Mouse (Mus musculus) embryonic facial prominence, embryonic 15.5 days (tissue): Measurements from ENCODE around the gene Cox6a2. TPM values are rescaled to one million over a fixed set of nuclear protein-coding genes. Genes with fewer than 3 reads are reported as not detected.

ENCODE experiments used
- ATAC-seq: fragments of 200-750 bp; cut with Nextera tagmentation; 2 replicates; pipeline ENCODE4 v1.8.0; 2017; ENCODE audit warnings: low read depth, moderate TSS enrichment; ENCODE audit not compliant: insufficient number of reproducible peaks, low FRiP score, low TSS enrichment
- H3K27ac ChIP-seq: fragments of 300-500 bp; sonication (generic); replicated peaks from 2 replicates; pipeline ENCODE4 v1.5.1; 2015; ENCODE audit warnings: mild to moderate bottlenecking, inconsistent platforms
- H3K27me3 ChIP-seq: fragments of 300-500 bp; sonication (generic); 2 replicates; pipeline ENCODE4 v1.6.1; 2015; ENCODE audit warnings: inconsistent platforms
- H3K36me3 ChIP-seq: fragments of 300-500 bp; sonication (generic); 2 replicates; pipeline ENCODE4 v1.6.1; 2015; ENCODE audit warnings: mild to moderate bottlenecking, inconsistent platforms
- H3K4me1 ChIP-seq: fragments of 300-500 bp; sonication (generic); 2 replicates; pipeline ENCODE4 v1.6.1; 2015; ENCODE audit warnings: inconsistent platforms
- H3K4me2 ChIP-seq: fragments of 300-500 bp; sonication (generic); replicated peaks from 2 replicates; pipeline ENCODE4 v1.6.1; 2015; ENCODE audit warnings: mild to moderate bottlenecking, inconsistent platforms
- H3K4me3 ChIP-seq: fragments of 300-500 bp; sonication (generic); replicated peaks from 2 replicates; pipeline ENCODE4 v1.5.1; 2015; ENCODE audit warnings: mild to moderate bottlenecking, inconsistent platforms
- H3K9ac ChIP-seq: fragments of 300-500 bp; sonication (generic); 2 replicates; pipeline ENCODE4 v1.6.1; 2015; ENCODE audit warnings: inconsistent platforms
- H3K9me3 ChIP-seq: fragments of 300-500 bp; sonication (generic); replicated peaks from 2 replicates; pipeline ENCODE4 v1.6.1; 2016; ENCODE audit warnings: inconsistent platforms
- WGBS: fragments of 180-500 bp; shearing (Covaris S2); methylation state at CpG from one replicate; pipeline ENCODE4 v1.1.7; 2015; 5-methylcytosine and 5-hydroxymethylcytosine counted together
- polyA plus RNA-seq: library from polyadenylated mRNA; unstranded; fragments of >200 nt; fragmentation: Nextera tagmentation; extraction: Ambion mirVana; gene quantifications from 2 replicates; pipeline ENCODE4 v1.2.1, GENCODE M21; 2015

Cox6a2 gene
- polyA plus RNA-seq, 1 experiment from 2014 or later: 51.6 TPM

- ATAC-seq: no peak
- no peak overlapping the region for H3K4me3 ChIP-seq
- peaks cover 29% of the 10 kb centered on the region for H3K4me1 ChIP-seq
- H3K36me3 ChIP-seq: peaks cover 56% of the 10 kb centered on the region
- H3K9me3 ChIP-seq: no peaks in the 10 kb centered on the region
- no peak overlapping the region for H3K27ac ChIP-seq
- H3K9ac ChIP-seq: no peak overlapping the region
- H3K27me3 ChIP-seq: no peaks in the 10 kb centered on the region
- 85% methylated on average over 18 of the region's 18 CpGs for WGBS
- no peak overlapping the region for H3K4me2 ChIP-seq
Measured at GRCm38 (mm10) chr7:128244410-128245025, 38.3 kb upstream of the Cox6a2 start.

DNA sequence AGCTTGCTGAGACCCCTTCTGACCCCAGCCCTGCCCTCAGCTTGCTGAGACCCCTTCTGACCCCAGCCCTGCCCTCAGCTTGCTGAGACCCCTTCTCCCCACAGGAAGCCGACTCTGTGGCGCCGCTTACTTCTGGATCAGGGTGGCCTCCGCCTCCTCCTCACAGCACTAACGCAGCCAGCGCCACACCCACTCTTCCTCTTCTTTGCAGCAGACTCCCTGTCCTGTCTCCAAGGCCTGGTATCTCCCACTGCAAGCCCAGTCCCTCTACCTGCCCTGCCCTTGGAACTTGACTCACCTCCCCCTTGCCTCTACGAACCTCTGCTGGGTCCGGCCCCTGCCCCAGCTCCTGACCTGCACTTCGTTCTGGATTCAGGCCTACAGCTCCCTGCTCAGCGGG lies 37.7 kb upstream of the Cox6a2 start:
- H3K36me3 ChIP-seq: peaks cover 51% of the 10 kb centered on the region
- H3K9ac ChIP-seq: no peak overlapping the region
- no peaks in the 10 kb centered on the region for H3K9me3 ChIP-seq
- H3K4me3 ChIP-seq: no peak overlapping the region
- 53% methylated on average over 10 of the region's 10 CpGs for WGBS
- H3K4me1 ChIP-seq: peaks cover 35% of the 10 kb centered on the region
- H3K27me3 ChIP-seq: no peaks in the 10 kb centered on the region
- no peak overlapping the region for H3K27ac ChIP-seq
- no peak overlapping the region for H3K4me2 ChIP-seq
- no peak for ATAC-seq

DNA sequence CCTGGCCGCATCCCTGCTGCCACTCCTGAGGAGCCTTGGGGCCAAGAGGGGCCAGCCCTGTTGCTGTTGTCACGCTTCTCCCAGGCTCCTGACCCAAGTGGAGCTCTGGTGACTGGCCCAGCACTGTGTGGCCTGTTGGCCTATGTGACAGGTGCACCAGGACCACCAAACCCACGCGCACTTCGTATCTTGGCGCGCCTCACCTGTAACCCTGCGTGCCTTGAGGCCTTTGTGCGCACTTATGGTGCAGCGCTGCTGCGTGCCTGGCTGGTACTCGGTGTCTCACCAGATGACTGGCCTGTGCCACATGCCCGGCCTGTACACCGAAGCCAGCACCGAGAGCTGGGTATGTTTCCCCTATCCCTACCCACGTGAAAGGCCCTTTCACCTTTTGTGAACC lies 36.1 kb upstream of the Cox6a2 start:
- Histone ChIP-seq H3K9ac (no peak overlapping the region), H3K27ac (no peak overlapping the region), H3K9me3 (no peaks in the 10 kb centered on the region), H3K4me1 (peaks cover 25% of the 10 kb centered on the region), H3K4me2 (no peak overlapping the region), H3K4me3 (no peak overlapping the region), H3K27me3 (no peaks in the 10 kb centered on the region), H3K36me3 (peaks cover 51% of the 10 kb centered on the region)
- no peak for ATAC-seq
- WGBS: 94% methylated on average over 16 of the region's 16 CpGs

DNA sequence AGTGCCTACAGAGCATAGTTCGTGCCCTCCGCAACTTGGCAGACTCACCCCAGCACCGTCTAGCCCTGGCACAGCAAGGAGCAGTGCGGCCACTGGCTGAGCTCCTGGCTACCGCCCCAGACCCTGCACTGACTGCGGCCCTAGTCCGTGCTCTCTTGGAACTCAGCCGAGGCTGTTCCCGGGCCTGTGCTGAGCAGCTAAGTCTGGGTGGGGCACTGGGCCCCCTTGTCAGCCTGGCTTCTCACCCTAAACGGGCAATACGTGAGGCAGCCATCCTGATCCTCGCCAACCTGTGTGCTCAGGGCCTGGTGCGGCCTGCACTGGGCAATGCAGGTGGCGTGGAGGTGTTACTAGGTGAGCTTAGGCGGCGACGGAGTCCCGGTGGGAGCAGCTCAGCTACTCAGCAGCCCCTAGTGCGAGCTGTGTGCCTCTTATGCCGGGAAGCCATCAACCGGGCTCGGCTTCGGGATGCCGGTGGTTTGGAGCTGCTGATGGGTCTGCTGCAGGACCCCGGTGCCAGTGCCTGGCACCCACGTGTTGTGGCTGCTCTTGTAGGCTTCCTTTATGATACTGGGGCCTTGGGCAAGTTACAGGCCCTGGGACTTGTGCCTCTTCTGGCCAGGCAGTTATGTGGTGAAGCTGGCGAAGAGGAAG lies 34.1 kb upstream of the Cox6a2 start:
- Histone ChIP-seq H3K27ac (no peak overlapping the region), H3K9ac (no peak overlapping the region), H3K9me3 (no peaks in the 10 kb centered on the region), H3K4me1 (peaks cover 18% of the 10 kb centered on the region), H3K36me3 (peaks cover 51% of the 10 kb centered on the region), H3K27me3 (no peaks in the 10 kb centered on the region), H3K4me3 (no peak overlapping the region), H3K4me2 (no peak overlapping the region)
- 93% methylated on average over 27 of the region's 27 CpGs for WGBS
- no peak for ATAC-seq

DNA sequence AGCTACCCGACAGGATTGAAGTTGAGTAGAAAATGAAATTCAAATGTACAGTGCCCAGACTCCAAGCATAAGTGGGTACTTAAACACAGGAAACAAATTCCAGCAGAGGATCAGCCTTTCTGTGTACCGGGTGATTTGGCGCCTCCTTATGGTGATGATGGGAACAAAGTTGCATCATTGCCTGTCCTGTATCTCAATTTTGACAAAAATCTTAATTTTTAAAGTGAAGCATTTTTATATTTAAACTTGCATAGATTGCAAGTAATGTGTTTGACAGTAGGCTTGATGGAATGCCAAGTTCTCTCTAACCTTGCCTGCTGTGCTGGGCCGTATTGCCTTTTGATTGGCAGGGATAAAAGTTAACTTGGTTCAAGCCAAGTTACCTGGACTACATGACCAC lies 32.8 kb upstream of the Cox6a2 start:
- peak overlapping the region; percentile 69 for H3K4me2 ChIP-seq
- H3K36me3 ChIP-seq: peaks cover 38% of the 10 kb centered on the region
- no peaks in the 10 kb centered on the region for H3K27me3 ChIP-seq
- no peak overlapping the region; the same call in 1 of the 2 replicates for H3K9ac ChIP-seq
- no peaks in the 10 kb centered on the region for H3K9me3 ChIP-seq
- peak overlapping the region; percentile 82 for H3K4me3 ChIP-seq
- no peak for ATAC-seq
- H3K27ac ChIP-seq: peak overlapping the region; percentile 83
- H3K4me1 ChIP-seq: peaks cover 17% of the 10 kb centered on the region
- WGBS: 18% methylated on average over 4 of the region's 4 CpGs

DNA sequence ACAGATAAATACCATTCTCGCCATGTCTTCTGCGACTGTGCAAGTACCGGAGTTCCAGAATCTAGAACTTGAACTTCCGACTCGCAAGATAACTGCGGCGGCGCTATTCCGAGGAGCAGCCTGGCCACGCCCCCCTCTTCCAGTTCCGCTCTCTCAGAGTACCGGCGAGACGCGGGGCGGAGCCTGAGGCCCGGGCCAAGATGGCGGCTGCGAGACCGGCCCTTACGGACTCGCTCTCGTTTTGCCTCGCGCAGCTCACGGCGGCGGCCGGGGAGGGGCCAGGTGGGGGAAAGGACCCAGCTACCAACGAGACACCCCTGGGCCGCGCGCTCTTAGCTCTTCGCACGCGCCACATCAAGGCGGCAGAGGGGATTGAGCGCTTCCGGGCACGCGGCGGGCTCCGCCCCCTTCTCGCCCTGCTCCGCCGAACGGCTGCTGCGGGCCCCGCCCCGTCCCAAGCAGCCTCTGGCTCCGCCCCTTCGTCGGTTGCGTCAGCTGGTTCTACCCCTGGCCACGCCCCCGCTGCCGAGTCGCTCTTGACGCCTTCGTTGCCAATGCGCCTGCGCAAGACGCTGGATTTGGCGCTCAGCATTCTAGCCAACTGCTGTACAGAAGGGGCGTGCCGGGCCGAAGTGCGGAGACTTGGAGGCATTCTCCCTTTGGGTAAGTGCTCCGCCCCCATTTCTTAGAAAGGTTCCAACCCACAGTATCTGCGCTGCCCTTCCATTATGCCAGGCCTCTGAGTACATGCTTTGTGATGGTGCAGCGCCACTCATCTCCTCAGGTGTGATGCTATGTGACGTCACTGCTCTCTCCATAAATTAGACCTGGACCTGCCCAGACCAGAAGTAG lies 32.0 kb upstream of the Cox6a2 start, which contains the start of gene 9130023H24Rik:
9130023H24Rik (minus strand) TSS at position 105 of the 852 bp plus-strand sequence.
- peaks cover 17% of the 10 kb centered on the region for H3K4me1 ChIP-seq
- peak within 1 kb of the TSS; percentile 82 for H3K4me3 ChIP-seq
- H3K4me2 ChIP-seq: peak within 1 kb of the TSS; percentile 69
- peak; percentile 90 for ATAC-seq
- peaks cover 35% of the 10 kb centered on the region for H3K36me3 ChIP-seq
- peak within 1 kb of the TSS; percentile 99 for H3K27ac ChIP-seq
- H3K9me3 ChIP-seq: no peaks in the 10 kb centered on the region
- peak within 1 kb of the TSS; percentile 75 for H3K9ac ChIP-seq
- WGBS: under 1% methylated on average over 72 of the region's 72 CpGs
- no peaks in the 10 kb centered on the region for H3K27me3 ChIP-seq

- under 1% methylated on average over 25 of the region's 25 CpGs for WGBS
Measured at GRCm38 (mm10) chr7:128237593-128237926, 31.4 kb upstream of the Cox6a2 start.

DNA sequence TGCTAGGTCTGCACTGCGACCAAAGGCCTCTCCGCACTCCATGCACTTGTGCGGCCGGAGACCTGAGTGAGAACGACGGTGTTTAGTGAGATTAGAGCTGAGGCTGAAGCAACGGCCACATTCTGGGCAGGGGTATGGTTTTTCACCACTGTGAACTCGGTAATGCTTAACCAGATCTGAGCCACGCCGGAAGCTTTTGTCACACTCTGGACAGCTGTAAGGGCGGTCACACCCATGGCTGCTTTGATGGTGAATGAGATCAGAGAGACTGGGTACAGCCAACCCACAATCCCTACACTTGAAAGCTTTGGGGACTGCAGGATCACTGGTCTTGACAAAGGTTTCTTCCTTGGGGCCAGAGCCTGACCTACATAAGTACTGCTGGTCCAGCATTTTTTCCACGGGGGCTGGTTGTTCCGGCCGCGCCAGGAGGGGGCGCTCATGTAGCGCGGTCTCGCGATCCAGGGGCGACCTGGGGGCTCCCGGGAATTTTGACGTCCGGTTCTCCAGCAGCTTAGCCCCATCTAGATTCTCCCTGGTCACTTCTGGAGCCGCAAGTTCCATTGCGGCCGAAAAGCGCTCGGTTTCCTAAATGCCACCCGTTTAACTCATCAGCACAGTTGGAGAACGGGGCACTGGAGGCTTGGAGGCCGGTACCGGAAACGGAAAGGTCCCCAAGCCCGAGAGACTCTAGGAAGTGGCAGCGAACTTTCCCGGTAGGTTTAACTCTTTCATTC lies 30.8 kb upstream of the Cox6a2 start, which contains the start of gene Armc5:
Armc5 (plus strand) TSS at position 487 of the 737 bp plus-strand sequence.
- Histone ChIP-seq H3K4me2 (peak within 1 kb of the TSS; percentile 59), H3K4me1 (peaks cover 17% of the 10 kb centered on the region), H3K4me3 (peak within 1 kb of the TSS; percentile 82), H3K27ac (peak within 1 kb of the TSS; percentile 99), H3K27me3 (no peaks in the 10 kb centered on the region), H3K36me3 (peaks cover 24% of the 10 kb centered on the region), H3K9ac (peak within 1 kb of the TSS; percentile 75), H3K9me3 (no peaks in the 10 kb centered on the region)
- ATAC-seq: peak; percentile 17; the same call in 1 of the 2 replicates
- WGBS: 23% methylated on average over 37 of the region's 37 CpGs

More at GRCm38 (mm10) chr7:128237593-128237926, 31.4 kb upstream of the Cox6a2 start:
- Histone ChIP-seq H3K9ac (peak overlapping the region; percentile 49), H3K36me3 (peaks cover 29% of the 10 kb centered on the region), H3K4me1 (peaks cover 17% of the 10 kb centered on the region), H3K27me3 (no peaks in the 10 kb centered on the region), H3K4me2 (peak overlapping the region; percentile 59), H3K4me3 (peak overlapping the region; percentile 82), H3K9me3 (no peaks in the 10 kb centered on the region), H3K27ac (peak overlapping the region; percentile 99)
- no peak for ATAC-seq

DNA sequence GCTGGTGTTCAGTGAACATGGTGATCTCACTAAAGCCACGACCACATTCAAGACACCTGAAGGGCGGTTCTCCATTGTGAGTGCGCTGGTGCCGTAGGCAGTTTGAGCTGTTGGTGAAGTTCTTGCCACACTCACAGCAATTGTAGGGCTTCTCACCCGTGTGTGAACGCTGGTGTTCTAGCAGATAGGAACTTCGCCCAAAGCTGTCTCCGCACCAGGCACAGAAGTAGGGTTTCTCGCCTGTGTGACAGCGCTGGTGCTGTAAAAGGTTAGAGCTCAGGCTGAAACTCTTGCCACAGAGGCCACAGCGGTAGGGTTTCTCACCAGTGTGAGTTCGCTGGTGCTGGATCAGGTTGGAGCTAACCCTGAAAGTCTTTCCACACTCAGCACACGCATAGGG lies 30.2 kb upstream of the Cox6a2 start:
- peaks cover 17% of the 10 kb centered on the region for H3K4me1 ChIP-seq
- no peaks in the 10 kb centered on the region for H3K27me3 ChIP-seq
- peaks cover 19% of the 10 kb centered on the region for H3K36me3 ChIP-seq
- no peak overlapping the region for H3K9ac ChIP-seq
- ATAC-seq: no peak
- no peak overlapping the region for H3K4me3 ChIP-seq
- no peaks in the 10 kb centered on the region for H3K9me3 ChIP-seq
- H3K4me2 ChIP-seq: no peak overlapping the region
- no peak overlapping the region for H3K27ac ChIP-seq
- 93% methylated on average over 13 of the region's 13 CpGs for WGBS

DNA sequence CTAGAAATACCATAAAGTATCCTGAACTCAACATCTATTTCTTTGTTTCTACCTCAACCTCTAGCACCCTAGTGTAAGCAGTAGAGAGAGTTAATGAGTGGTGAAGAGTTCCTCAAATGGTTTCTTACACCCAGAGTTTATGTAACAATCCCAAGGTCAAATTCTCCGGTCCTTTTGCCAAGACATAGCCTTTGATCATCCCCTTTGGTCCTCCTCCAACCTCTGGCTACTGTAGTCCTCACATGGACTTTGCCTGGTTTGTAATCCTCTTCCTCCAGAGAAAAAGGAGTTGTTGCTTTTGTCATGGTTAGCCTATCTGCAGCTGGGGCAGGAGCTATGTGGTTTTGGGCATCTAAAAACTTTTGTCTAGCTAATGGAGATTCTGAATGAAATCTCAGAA lies 29.3 kb upstream of the Cox6a2 start:
- H3K9ac ChIP-seq: no peak overlapping the region
- H3K4me3 ChIP-seq: no peak overlapping the region
- no peaks in the 10 kb centered on the region for H3K27me3 ChIP-seq
- H3K4me2 ChIP-seq: no peak overlapping the region
- WGBS: 87% methylated on average over 1 of the region's 1 CpGs
- H3K9me3 ChIP-seq: no peaks in the 10 kb centered on the region
- peaks cover 17% of the 10 kb centered on the region for H3K4me1 ChIP-seq
- H3K27ac ChIP-seq: no peak overlapping the region
- peaks cover 9% of the 10 kb centered on the region for H3K36me3 ChIP-seq
- ATAC-seq: no peak

DNA sequence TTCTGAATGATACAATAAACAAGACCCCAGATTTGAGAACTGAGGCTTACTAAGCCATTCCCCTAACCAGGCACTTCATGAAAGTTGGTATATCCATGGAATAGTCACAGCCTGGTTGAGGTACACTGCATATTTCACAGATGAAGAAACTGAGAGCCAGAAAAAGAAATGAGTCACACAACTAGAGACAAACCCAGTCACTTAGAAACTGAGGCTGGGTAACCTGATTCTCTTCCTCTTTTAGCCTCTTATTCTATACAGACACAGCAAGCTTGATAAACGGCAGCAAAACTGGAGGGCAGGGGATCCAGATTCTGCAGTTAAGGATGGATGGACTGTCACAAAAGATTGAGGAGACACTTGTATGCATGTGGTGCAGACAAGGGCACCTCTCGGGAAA lies 28.6 kb upstream of the Cox6a2 start:
- no peaks in the 10 kb centered on the region for H3K27me3 ChIP-seq
- peaks cover 2% of the 10 kb centered on the region for H3K36me3 ChIP-seq
- H3K9me3 ChIP-seq: no peaks in the 10 kb centered on the region
- no peak overlapping the region for H3K4me2 ChIP-seq
- H3K27ac ChIP-seq: no peak overlapping the region
- WGBS: 85% methylated on average over 2 of the region's 2 CpGs
- peaks cover 17% of the 10 kb centered on the region for H3K4me1 ChIP-seq
- no peak overlapping the region for H3K9ac ChIP-seq
- H3K4me3 ChIP-seq: no peak overlapping the region
- no peak for ATAC-seq
